Mouse (Mus musculus) lung, postnatal 0 days (tissue): Measurements from ENCODE around the gene Olfr536. TPM values are rescaled to one million over a fixed set of nuclear protein-coding genes. Genes with fewer than 3 reads are reported as not detected.
"Not testable (repeated sequence)": the region's sequence is repeated elsewhere in the genome, so short reads cannot be mapped to it uniquely, and the experiment has no call there.

Experiments used
- ATAC-seq: fragments of 200-750 bp; cut with Nextera tagmentation; 2 replicates; pipeline ENCODE4 v1.8.0; 2017; ENCODE audit warnings: moderate library complexity
- DNase-seq: peaks from one replicate; pipeline ENCODE4 v3.0.0-alpha.2; 2016; ENCODE audit warnings: low spot score
- H3K27ac ChIP-seq: fragments of 300-500 bp; sonication (generic); 2 replicates; pipeline ENCODE4 v1.5.1; 2014; ENCODE audit warnings: antibody characterized with exemption, mild to moderate bottlenecking, low read length, mixed read lengths
- H3K27me3 ChIP-seq: fragments of 300-500 bp; sonication (generic); replicated peaks from 2 replicates; pipeline ENCODE4 v1.6.1; 2014; ENCODE audit warnings: low read length, mixed read lengths; ENCODE audit not compliant: insufficient read depth
- H3K36me3 ChIP-seq: fragments of 300-500 bp; sonication (generic); 2 replicates; pipeline ENCODE4 v1.6.1; 2014; ENCODE audit warnings: low read length, mixed read lengths; ENCODE audit not compliant: insufficient read depth
- H3K4me1 ChIP-seq: fragments of 300-500 bp; sonication (generic); 2 replicates; pipeline ENCODE4 v1.6.1; 2014; ENCODE audit warnings: antibody characterized with exemption, low read depth, low read length, mixed read lengths; ENCODE audit not compliant: insufficient read depth
- H3K4me2 ChIP-seq: fragments of 300-500 bp; sonication (generic); replicated peaks from 2 replicates; pipeline ENCODE4 v1.6.1; 2014; ENCODE audit warnings: low read depth, mild to moderate bottlenecking, low read length, moderate library complexity, mixed read lengths
- H3K4me3 ChIP-seq: fragments of 300-500 bp; sonication (generic); 2 replicates; pipeline ENCODE4 v1.5.1; 2014; ENCODE audit warnings: low read depth, low read length
- H3K9ac ChIP-seq: fragments of 300-500 bp; sonication (generic); replicated peaks from 2 replicates; pipeline ENCODE4 v1.6.1; 2014; ENCODE audit warnings: low read depth, mild to moderate bottlenecking
- H3K9me3 ChIP-seq: fragments of 300-500 bp; sonication (generic); 2 replicates; pipeline ENCODE4 v1.6.1; 2016; ENCODE audit warnings: low read length, mixed read lengths
- CTCF ChIP-seq: IDR thresholded peaks from 2 replicates; pipeline ENCODE4 v1.5.1; 2016; ENCODE audit warnings: antibody characterized with exemption, mild to moderate bottlenecking
- EP300 ChIP-seq: IDR thresholded peaks from 2 replicates; pipeline ENCODE4 v1.6.1; 2016; ENCODE audit warnings: antibody characterized with exemption, mild to moderate bottlenecking, control low read depth
- WGBS: fragments of 180-500 bp; shearing (Covaris S2); extraction: QIAGEN DNeasy Blood & Tissue Kit; methylation state at CpG from one replicate; pipeline ENCODE4 v1.1.7; 2014; 5-methylcytosine and 5-hydroxymethylcytosine counted together
- polyA plus RNA-seq: library from polyadenylated mRNA; unstranded; fragments of >200 nt; fragmentation: Nextera tagmentation; extraction: Ambion mirVana; gene quantifications from 2 replicates; pipeline ENCODE4 v1.2.1, GENCODE M21; 2015

The Olfr536 gene
- not detected in 2 replicates for polyA plus RNA-seq

DNA sequence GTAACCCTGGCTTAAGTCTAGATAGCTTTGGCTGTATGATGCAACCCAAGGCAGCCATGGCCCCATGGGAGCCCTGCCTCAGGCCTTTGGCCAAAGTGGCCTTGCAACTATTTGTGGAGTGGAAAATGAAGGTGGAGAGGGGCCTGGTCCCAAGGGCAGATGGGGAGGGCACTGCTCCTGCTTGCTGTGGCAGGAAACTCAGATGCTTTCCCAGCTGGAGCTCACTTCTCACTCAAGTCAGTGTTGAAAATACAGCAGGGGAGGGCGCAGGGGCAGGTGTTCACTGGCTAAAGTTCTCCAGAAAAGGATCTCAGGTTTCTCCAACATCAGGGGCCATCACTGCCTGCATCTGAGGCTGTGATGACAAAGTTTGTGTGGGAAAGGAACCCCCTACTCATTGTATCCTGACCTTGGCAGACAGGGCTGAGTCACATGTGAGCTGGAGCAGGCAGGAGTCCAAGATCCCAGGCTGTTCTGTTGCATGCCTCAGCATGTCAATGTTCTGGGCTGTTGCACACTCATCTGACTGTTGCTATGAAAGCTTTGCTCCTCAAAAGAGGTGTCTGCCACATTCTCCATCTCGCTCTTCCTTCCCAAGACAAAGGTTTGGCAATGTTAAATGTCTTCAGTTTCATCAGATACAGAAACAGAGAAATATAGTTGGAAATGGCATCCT is at the start of gene Olfr536:
Gene Olfr536 (minus strand): TSS at position 51 of the 676 bp plus-strand sequence.
- DNase-seq: not testable (repeated sequence)
- WGBS: 72% methylated on average over 1 of the region's 2 CpGs

DNA sequence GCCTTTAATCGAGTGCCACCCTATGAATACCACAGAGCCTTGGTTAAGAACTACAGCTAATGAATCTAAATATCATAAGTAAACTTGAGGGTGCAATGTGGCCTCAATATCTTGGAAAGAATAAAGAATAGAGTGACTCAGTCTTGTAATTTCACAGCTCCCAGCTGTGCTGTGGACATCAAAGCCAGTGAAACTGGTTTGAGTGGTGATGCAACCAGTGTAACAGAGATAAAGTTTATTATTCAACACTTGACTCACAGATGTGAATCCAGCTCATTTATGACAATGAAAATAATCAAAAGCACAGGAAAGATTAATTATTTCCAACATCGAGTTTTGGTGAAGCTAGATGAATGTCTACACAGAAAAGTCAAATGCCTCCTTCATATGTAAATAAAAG is 32.5 kb upstream of the Olfr536 start:
- ATAC-seq: no peak
- no peaks in the 10 kb centered on the region for H3K4me1 ChIP-seq
- no peak overlapping the region for H3K4me3 ChIP-seq
- H3K27ac ChIP-seq: no peak overlapping the region
- TF ChIP-seq CTCF (no peak), EP300 (no peak)
- H3K9ac ChIP-seq: no peak overlapping the region
- H3K27me3 ChIP-seq: no peaks in the 10 kb centered on the region
- no peak overlapping the region for H3K4me2 ChIP-seq
- DNase-seq: no peak
- H3K9me3 ChIP-seq: no peaks in the 10 kb centered on the region
- 50% methylated on average over 2 of the region's 2 CpGs for WGBS
- H3K36me3 ChIP-seq: no peaks in the 10 kb centered on the region

More for the DNA sequence above, at the start of gene Olfr536:
- H3K27me3 ChIP-seq, H3K9ac ChIP-seq, H3K36me3 ChIP-seq, H3K9me3 ChIP-seq, H3K27ac ChIP-seq, H3K4me2 ChIP-seq, H3K4me3 ChIP-seq, H3K4me1 ChIP-seq, ATAC-seq: not testable (repeated sequence)

DNA sequence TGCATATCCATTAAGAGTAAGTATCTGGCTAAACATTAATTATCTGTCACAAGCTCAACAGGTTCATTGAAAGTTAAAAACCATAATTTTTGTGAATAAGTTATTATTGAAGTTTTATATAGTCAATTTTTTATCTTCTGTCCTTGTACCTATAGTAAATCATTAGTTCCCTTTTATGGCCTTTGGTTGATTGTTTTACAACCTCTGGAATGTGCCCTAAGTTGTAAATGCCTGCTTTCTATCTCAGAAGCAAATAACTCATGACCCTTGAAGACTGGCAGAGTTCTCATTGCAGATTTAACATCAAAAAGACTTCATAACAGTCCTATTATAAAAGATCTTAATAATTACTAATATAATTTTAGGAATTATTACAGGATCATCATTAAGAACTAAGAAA is 12.5 kb downstream of the Olfr536 start:
- no peak for TF ChIP-seq CTCF
- TF ChIP-seq EP300: no peak
- H3K9ac ChIP-seq: no peak overlapping the region
- no peak overlapping the region for H3K4me2 ChIP-seq
- no peaks in the 10 kb centered on the region for H3K9me3 ChIP-seq
- no peak overlapping the region for H3K27ac ChIP-seq
- H3K4me3 ChIP-seq: no peak overlapping the region
- no peaks in the 10 kb centered on the region for H3K27me3 ChIP-seq
- H3K36me3 ChIP-seq: no peaks in the 10 kb centered on the region
- H3K4me1 ChIP-seq: no peaks in the 10 kb centered on the region
- ATAC-seq: no peak
- no peak for DNase-seq

DNA sequence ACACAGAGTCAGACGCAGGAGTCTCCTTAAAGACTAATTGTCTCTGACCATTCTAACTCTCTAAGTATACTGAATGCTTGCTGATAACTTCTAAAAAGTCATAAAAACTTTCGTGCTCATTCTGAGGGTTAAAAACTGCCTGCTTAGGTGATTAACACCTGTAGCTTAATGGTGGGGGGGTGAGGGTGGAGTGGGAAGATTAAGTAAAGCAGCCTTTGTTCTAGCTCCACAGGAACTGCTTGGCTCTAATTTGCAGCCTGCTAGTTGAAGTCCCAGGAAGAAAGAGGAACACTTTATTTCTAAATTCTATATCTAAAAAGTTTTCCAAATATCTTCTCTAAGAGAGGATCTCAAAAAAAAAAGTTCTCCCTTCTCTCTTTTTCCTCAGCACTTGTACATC is 13.0 kb downstream of the Olfr536 start:
- ATAC-seq (no peak), DNase-seq (no peak)
- no peak overlapping the region for H3K9ac ChIP-seq
- H3K4me2 ChIP-seq: no peak overlapping the region
- H3K9me3 ChIP-seq: no peaks in the 10 kb centered on the region
- H3K4me1 ChIP-seq: no peaks in the 10 kb centered on the region
- TF ChIP-seq CTCF (no peak), EP300 (no peak)
- H3K4me3 ChIP-seq: no peak overlapping the region
- WGBS: 32% methylated on average over 2 of the region's 2 CpGs
- no peaks in the 10 kb centered on the region for H3K27me3 ChIP-seq
- no peaks in the 10 kb centered on the region for H3K36me3 ChIP-seq
- no peak overlapping the region for H3K27ac ChIP-seq

DNA sequence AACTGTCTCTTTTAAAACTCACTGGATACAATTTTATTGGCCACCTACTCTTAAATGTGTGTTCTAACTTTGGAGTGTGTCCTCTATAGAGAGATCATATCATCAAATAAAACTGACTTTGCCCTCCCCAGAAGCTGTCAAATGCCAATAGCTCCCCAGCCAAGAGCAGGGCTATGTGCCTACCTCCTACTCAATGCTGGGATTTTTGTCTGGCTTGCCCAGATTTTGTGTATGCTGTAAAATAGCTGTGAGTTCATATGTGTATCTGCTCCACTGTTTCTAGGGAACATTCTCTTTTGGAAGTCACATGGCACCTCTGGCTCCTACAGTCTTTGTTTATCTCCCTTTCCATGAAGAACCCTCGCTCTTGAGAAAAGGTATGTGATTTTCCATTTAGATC is 18.2 kb downstream of the Olfr536 start:
- WGBS: 75% methylated on average over 1 of the region's 1 CpGs
- no peaks in the 10 kb centered on the region for H3K4me1 ChIP-seq

DNA sequence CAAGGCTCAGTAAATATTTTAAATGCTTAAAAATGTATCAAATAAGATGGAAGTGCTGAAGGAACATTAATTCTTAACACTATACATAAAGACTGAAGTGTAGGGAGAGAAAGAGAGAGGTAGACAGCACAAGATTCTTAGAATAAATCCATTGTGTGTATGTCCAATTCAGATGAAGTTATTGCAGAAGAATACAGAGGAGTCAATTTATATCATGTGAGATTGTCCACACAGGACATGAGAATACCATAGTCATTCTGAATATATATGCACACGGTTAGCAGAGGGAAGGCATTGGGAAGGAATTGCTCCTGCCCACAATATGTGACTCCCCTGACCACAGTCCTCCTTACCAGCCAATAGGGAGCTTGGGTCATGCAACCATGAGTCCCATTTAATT is 23.3 kb downstream of the Olfr536 start, which contains the start of gene Olfr535:
Gene Olfr535 (plus strand): TSS at position 301 of the 400 bp plus-strand sequence.
- no peak for ATAC-seq
- Histone ChIP-seq H3K27me3 (no peaks in the 10 kb centered on the region), H3K9ac (no peak within 1 kb of the TSS), H3K4me2 (no peak within 1 kb of the TSS), H3K9me3 (no peaks in the 10 kb centered on the region), H3K4me1 (no peaks in the 10 kb centered on the region), H3K4me3 (no peak within 1 kb of the TSS), H3K27ac (no peak within 1 kb of the TSS), H3K36me3 (no peaks in the 10 kb centered on the region)
- no peak for DNase-seq
- 78% methylated on average over 1 of the region's 1 CpGs for WGBS
- TF ChIP-seq CTCF: no peak
- TF ChIP-seq EP300: no peak

More for the DNA sequence above, 18.2 kb downstream of the Olfr536 start:
- no peaks in the 10 kb centered on the region for H3K9me3 ChIP-seq
- H3K36me3 ChIP-seq: no peaks in the 10 kb centered on the region
- H3K27me3 ChIP-seq: no peaks in the 10 kb centered on the region
- no peak overlapping the region for H3K4me3 ChIP-seq
- DNase-seq (no peak), ATAC-seq (no peak)
- no peak overlapping the region for H3K4me2 ChIP-seq
- H3K27ac ChIP-seq: no peak overlapping the region
- H3K9ac ChIP-seq: no peak overlapping the region
- TF ChIP-seq CTCF (no peak), EP300 (no peak)

DNA sequence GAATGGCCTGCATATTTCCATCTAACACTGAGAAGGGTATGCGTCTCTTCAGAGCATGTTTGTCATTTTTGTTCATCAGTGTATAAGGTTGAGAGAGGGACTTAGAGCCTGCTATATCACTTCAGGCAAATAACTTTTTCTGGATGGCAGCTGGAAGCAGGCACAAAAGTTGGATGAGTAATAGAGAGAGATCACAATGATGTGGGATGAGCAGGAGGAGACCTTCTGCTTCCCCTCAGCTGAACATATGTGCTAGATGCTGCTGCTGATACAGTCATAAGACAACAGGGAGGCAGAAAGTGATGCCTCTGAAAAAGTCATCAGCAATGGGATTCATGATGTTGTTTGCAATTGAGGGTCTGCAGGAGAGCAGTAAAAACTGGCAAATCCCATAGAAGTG is 28.5 kb downstream of the Olfr536 start:
- no peak overlapping the region for H3K4me3 ChIP-seq
- no peak overlapping the region for H3K9ac ChIP-seq
- H3K4me2 ChIP-seq: no peak overlapping the region
- H3K4me1 ChIP-seq: no peaks in the 10 kb centered on the region
- ATAC-seq (no peak), DNase-seq (no peak)
- H3K27ac ChIP-seq: no peak overlapping the region
- TF ChIP-seq CTCF (no peak), EP300 (no peak)
- no peaks in the 10 kb centered on the region for H3K27me3 ChIP-seq
- H3K9me3 ChIP-seq: no peaks in the 10 kb centered on the region
- 86% methylated on average over 1 of the region's 1 CpGs for WGBS
- no peaks in the 10 kb centered on the region for H3K36me3 ChIP-seq
